Mouse (Mus musculus): ENCODE measurements at regions not wholly inside any gene's neighbourhood (a gene's known extent, or its start where the extent isn't known, plus 50 kb on each side); places are given as distances from the start of the nearest gene placed in this dataset.

- no peak for DNase-seq (ENCODE audit: low read depth, low spot score)
These were observed 51.2 kb upstream of the Gtsf1l start for GRCm38 (mm10) chr2:163138688-163139385.

- DNase-seq (ENCODE audit: low read depth, low spot score): no peak
These were observed 55.2 kb upstream of the Gtsf1l start for GRCm38 (mm10) chr2:163142762-163143388.

- no peak for DNase-seq (ENCODE audit: low read depth, low spot score)
These were observed 55.8 kb upstream of the Gtsf1l start for GRCm38 (mm10) chr2:163143413-163143812.

GRCm38 (mm10) chr2:163146001-163146400 is 56.9 kb upstream of the Tox2 start:
- no peak for DNase-seq (ENCODE audit: low read depth, low spot score)

GRCm38 (mm10) chr2:163146481-163146880 is 56.4 kb upstream of the Tox2 start:
- no peak for DNase-seq (ENCODE audit: low read depth, low spot score)

GRCm38 (mm10) chr2:163147381-163147780 is 55.5 kb upstream of the Tox2 start:
- no peak for DNase-seq (ENCODE audit: low read depth, low spot score)

- DNase-seq (ENCODE audit: low read depth, low spot score): no peak
These were observed 51.9 kb upstream of the Tox2 start for GRCm38 (mm10) chr2:163151016-163151415.

GRCm38 (mm10) chr2:163152340-163153033 is 50.4 kb upstream of the Tox2 start:
- peak; percentile 4 for DNase-seq (ENCODE audit: low read depth, low spot score)

Measured in skeletal muscle tissue, adult 2 months (tissue).